Mouse (Mus musculus): ENCODE measurements around the gene Crebl2. TPM values are rescaled to one million over a fixed set of nuclear protein-coding genes. Genes with fewer than 3 reads are reported as not detected.

The Crebl2 gene
- total RNA-seq, 4 experiments from 2014 or later = 11.1 to 14.2 (median 12.4) TPM

DNA sequence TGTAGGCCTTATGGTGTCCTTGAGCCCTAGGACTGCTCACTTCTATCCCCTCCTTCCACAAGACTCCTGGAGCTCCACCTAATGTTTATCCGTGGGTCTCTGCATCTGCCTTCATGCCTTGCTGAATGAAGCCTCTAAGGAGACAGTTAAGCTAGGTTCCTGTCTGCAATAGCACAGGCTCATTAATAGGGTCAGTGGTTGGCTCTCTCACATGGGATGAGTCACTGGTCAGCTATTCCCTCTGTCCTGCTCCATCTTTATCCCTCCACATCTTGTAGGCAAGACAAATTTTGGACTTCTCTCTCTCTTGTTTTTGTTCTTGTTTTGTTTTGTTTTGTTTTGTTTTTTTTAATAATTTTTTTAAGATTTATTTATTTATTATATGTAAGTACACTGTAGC is 75.9 kb downstream of the Crebl2 start:
- no peak for DNase-seq (ENCODE audit: low spot score in 2 of 2)

Other genes with a start within 250 kb of the Crebl2 start
- gene Mansc1, start 197.7 kb upstream of the Crebl2 start, total RNA-seq (2022) = 1 to 10 TPM in 1 of 4 experiments, under 1 TPM in 3; 0.46 to 1.0 (median 0.75) TPM
- gene Borcs5, start 190.6 kb upstream of the Crebl2 start, total RNA-seq (2022) = 10 to 100 TPM; 16.8 to 18.8 (median 17.4) TPM
- gene Dusp16, start 37.5 kb upstream of the Crebl2 start, total RNA-seq (2022) = 10 to 100 TPM; 14.4 to 18.5 (median 15.8) TPM
- 1 to 10 TPM; 3.6 to 5.4 (median 4.7) TPM for gene Gpr19, start 68.4 kb downstream of the Crebl2 start, total RNA-seq (2022)
- 10 to 100 TPM; 30.9 to 37.5 (median 33.1) TPM for gene Cdkn1b, start 90.2 kb downstream of the Crebl2 start, total RNA-seq (2022)
- 1 to 10 TPM; 1.0 to 1.7 (median 1.4) TPM for gene Apold1, start 151.6 kb downstream of the Crebl2 start, total RNA-seq (2022)
- 10 to 100 TPM; 23.7 to 25.3 (median 24.7) TPM for gene Ddx47, start 181.5 kb downstream of the Crebl2 start, total RNA-seq (2022)
- gene Gprc5a, start 235.5 kb downstream of the Crebl2 start, total RNA-seq (2022) = under 1 TPM; 0.13 to 0.73 (median 0.27) TPM